Mouse (Mus musculus): ENCODE results near the gene Slc35f2. TPM values are rescaled to one million over a fixed set of nuclear protein-coding genes. Genes with fewer than 3 reads are reported as not detected.
A peak's percentile ranks its signal among the peaks of the same experiment; 100 is the strongest.

Gene Slc35f2
- 0.89 and 2.9 TPM in 2 replicates for polyA plus RNA-seq (2016; fragmentation: Nextera tagmentation; extraction: Ambion mirVana)

- H3K27me3 ChIP-seq (ENCODE audit: insufficient read depth, poor library complexity, severe bottlenecking) = peaks cover 35% of the 10 kb centered on the region
- H3K27ac ChIP-seq = peak within 1 kb of the TSS; percentile 67
- peak; percentile 77 for DNase-seq (ENCODE audit: low spot score)
- under 1% methylated on average over 50 of the region's 50 CpGs for WGBS
- peaks cover 4% of the 10 kb centered on the region for H3K9me3 ChIP-seq
- H3K4me3 ChIP-seq = peak within 1 kb of the TSS; percentile 75
- no peaks in the 10 kb centered on the region for H3K36me3 ChIP-seq
- peaks cover 10% of the 10 kb centered on the region; the same call in 1 of the 2 replicates for H3K4me1 ChIP-seq
Observed at GRCm38 (mm10) chr9:53771344-53772021, at the start of gene Slc35f2. Gene Slc35f2, plus strand, starts transcription at chr9:53771538.

GRCm38 (mm10) chr9:53740829-53741404 lies 30.4 kb upstream of the Slc35f2 start:
- no peaks in the 10 kb centered on the region for H3K36me3 ChIP-seq
- no peak overlapping the region for H3K4me3 ChIP-seq
- H3K27ac ChIP-seq = no peak overlapping the region
- H3K27me3 ChIP-seq (ENCODE audit: insufficient read depth, poor library complexity, severe bottlenecking) = no peaks in the 10 kb centered on the region
- DNase-seq (ENCODE audit: low spot score) = no peak
- no peaks in the 10 kb centered on the region for H3K9me3 ChIP-seq
- 55% methylated on average over 3 of the region's 3 CpGs for WGBS
- H3K4me1 ChIP-seq = no peaks in the 10 kb centered on the region

GRCm38 (mm10) chr9:53750411-53750810 lies 20.9 kb upstream of the Slc35f2 start:
- no peaks in the 10 kb centered on the region for H3K36me3 ChIP-seq
- H3K4me1 ChIP-seq = no peaks in the 10 kb centered on the region
- H3K4me3 ChIP-seq = no peak overlapping the region
- WGBS = 79% methylated on average over 13 of the region's 13 CpGs
- no peaks in the 10 kb centered on the region for H3K9me3 ChIP-seq
- no peak for DNase-seq (ENCODE audit: low spot score)
- H3K27me3 ChIP-seq (ENCODE audit: insufficient read depth, poor library complexity, severe bottlenecking) = no peaks in the 10 kb centered on the region
- H3K27ac ChIP-seq = no peak overlapping the region

- H3K4me1 ChIP-seq = no peaks in the 10 kb centered on the region
- WGBS = 44% methylated on average over 5 of the region's 5 CpGs
- H3K27me3 ChIP-seq (ENCODE audit: insufficient read depth, poor library complexity, severe bottlenecking) = no peaks in the 10 kb centered on the region
- H3K9me3 ChIP-seq = no peaks in the 10 kb centered on the region
- no peak overlapping the region for H3K4me3 ChIP-seq
- no peak overlapping the region for H3K27ac ChIP-seq
- no peaks in the 10 kb centered on the region for H3K36me3 ChIP-seq
- no peak for DNase-seq (ENCODE audit: low spot score)
Observed at GRCm38 (mm10) chr9:53750899-53751298, 20.4 kb upstream of the Slc35f2 start.

- Histone ChIP-seq H3K27ac (no peak overlapping the region), H3K36me3 (no peaks in the 10 kb centered on the region), H3K4me3 (no peak overlapping the region), H3K27me3 (ENCODE audit: insufficient read depth, poor library complexity, severe bottlenecking) (peaks cover 12% of the 10 kb centered on the region), H3K9me3 (no peaks in the 10 kb centered on the region), H3K4me1 (no peaks in the 10 kb centered on the region)
- no peak for DNase-seq (ENCODE audit: low spot score)
Observed at GRCm38 (mm10) chr9:53754801-53755200, 16.5 kb upstream of the Slc35f2 start.

- H3K9me3 ChIP-seq = no peaks in the 10 kb centered on the region
- DNase-seq (ENCODE audit: low spot score) = no peak
- no peaks in the 10 kb centered on the region for H3K36me3 ChIP-seq
- no peaks in the 10 kb centered on the region for H3K4me1 ChIP-seq
- 85% methylated on average over 2 of the region's 2 CpGs for WGBS
- peaks cover 12% of the 10 kb centered on the region for H3K27me3 ChIP-seq (ENCODE audit: insufficient read depth, poor library complexity, severe bottlenecking)
- H3K27ac ChIP-seq = no peak overlapping the region
- no peak overlapping the region for H3K4me3 ChIP-seq
Observed at GRCm38 (mm10) chr9:53758142-53758541, 13.2 kb upstream of the Slc35f2 start.

- Histone ChIP-seq H3K27me3 (ENCODE audit: insufficient read depth, poor library complexity, severe bottlenecking) (no peaks in the 10 kb centered on the region), H3K4me1 (no peaks in the 10 kb centered on the region), H3K4me3 (no peak overlapping the region), H3K27ac (no peak overlapping the region), H3K36me3 (no peaks in the 10 kb centered on the region), H3K9me3 (peaks cover 4% of the 10 kb centered on the region)
- WGBS = 86% methylated on average over 8 of the region's 8 CpGs
- no peak for DNase-seq (ENCODE audit: low spot score)
Observed at GRCm38 (mm10) chr9:53764697-53765096, 6.6 kb upstream of the Slc35f2 start.

- H3K9me3 ChIP-seq = peaks cover 4% of the 10 kb centered on the region
- H3K4me1 ChIP-seq = peaks cover 10% of the 10 kb centered on the region; the same call in 1 of the 2 replicates
- WGBS = 76% methylated on average over 5 of the region's 5 CpGs
- no peaks in the 10 kb centered on the region for H3K36me3 ChIP-seq
- no peak for DNase-seq (ENCODE audit: low spot score)
- no peak overlapping the region for H3K27ac ChIP-seq
- peaks cover 32% of the 10 kb centered on the region for H3K27me3 ChIP-seq (ENCODE audit: insufficient read depth, poor library complexity, severe bottlenecking)
- H3K4me3 ChIP-seq = no peak overlapping the region
Observed at GRCm38 (mm10) chr9:53768486-53768885, 2.9 kb upstream of the Slc35f2 start.

- Histone ChIP-seq H3K27ac (no peak overlapping the region), H3K27me3 (ENCODE audit: insufficient read depth, poor library complexity, severe bottlenecking) (peaks cover 35% of the 10 kb centered on the region), H3K9me3 (peaks cover 4% of the 10 kb centered on the region), H3K36me3 (no peaks in the 10 kb centered on the region), H3K4me3 (peak overlapping the region; percentile 75), H3K4me1 (peaks cover 10% of the 10 kb centered on the region; the same call in 1 of the 2 replicates)
- WGBS = 28% methylated on average over 12 of the region's 12 CpGs
- DNase-seq (ENCODE audit: low spot score) = no peak
Observed at GRCm38 (mm10) chr9:53770771-53771343, 481 bp upstream of the Slc35f2 start.

GRCm38 (mm10) chr9:53772121-53772561 lies 803 bp downstream of the Slc35f2 start:
- H3K9me3 ChIP-seq = peaks cover 4% of the 10 kb centered on the region
- H3K36me3 ChIP-seq = no peaks in the 10 kb centered on the region
- peaks cover 35% of the 10 kb centered on the region for H3K27me3 ChIP-seq (ENCODE audit: insufficient read depth, poor library complexity, severe bottlenecking)
- H3K27ac ChIP-seq = no peak overlapping the region
- no peak for DNase-seq (ENCODE audit: low spot score)
- peak overlapping the region; percentile 75 for H3K4me3 ChIP-seq
- WGBS = 6% methylated on average over 17 of the region's 17 CpGs
- H3K4me1 ChIP-seq = peaks cover 10% of the 10 kb centered on the region; the same call in 1 of the 2 replicates

- H3K27me3 ChIP-seq (ENCODE audit: insufficient read depth, poor library complexity, severe bottlenecking) = peaks cover 32% of the 10 kb centered on the region
- no peak for DNase-seq (ENCODE audit: low spot score)
- WGBS = 76% methylated on average over 2 of the region's 2 CpGs
- no peaks in the 10 kb centered on the region for H3K9me3 ChIP-seq
- no peak overlapping the region for H3K27ac ChIP-seq
- peaks cover 10% of the 10 kb centered on the region; the same call in 1 of the 2 replicates for H3K4me1 ChIP-seq
- H3K36me3 ChIP-seq = no peaks in the 10 kb centered on the region
- no peak overlapping the region for H3K4me3 ChIP-seq
Observed at GRCm38 (mm10) chr9:53775511-53775910, 4.2 kb downstream of the Slc35f2 start.

- H3K9me3 ChIP-seq = no peaks in the 10 kb centered on the region
- no peaks in the 10 kb centered on the region for H3K36me3 ChIP-seq
- H3K27me3 ChIP-seq (ENCODE audit: insufficient read depth, poor library complexity, severe bottlenecking) = no peaks in the 10 kb centered on the region
- 80% methylated on average over 16 of the region's 16 CpGs for WGBS
- no peak for DNase-seq (ENCODE audit: low spot score)
- no peaks in the 10 kb centered on the region for H3K4me1 ChIP-seq
- H3K27ac ChIP-seq = no peak overlapping the region
- H3K4me3 ChIP-seq = no peak overlapping the region
Observed at GRCm38 (mm10) chr9:53786561-53787407, 15.4 kb downstream of the Slc35f2 start.
